Mouse (Mus musculus) Patski (cell line): ENCODE data around the gene Cabp1. TPM values are rescaled to one million over a fixed set of nuclear protein-coding genes. Genes with fewer than 3 reads are reported as not detected.

Source experiments
- ATAC-seq: fragments of 100-300 bp; one replicate; pipeline ENCODE4 v1.8.0; 2021
- CTCF ChIA-PET: fragments of 350-600 bp; sonication (Branson Sonifier 250); formaldehyde crosslinking; loops from one replicate; lab custom pipeline; 2022; ENCODE audit warnings: inconsistent platforms; lab: Charles Lee
- POLR2A ChIA-PET: fragments of 350-600 bp; sonication (Branson Sonifier 250); formaldehyde crosslinking; loops from one replicate; lab custom pipeline; 2022; ENCODE audit warnings: antibody characterized with exemption, inconsistent platforms; lab: Charles Lee
- DNase-seq: peaks from one replicate; pipeline ENCODE4 v3.0.0-alpha.2; 2011; ENCODE audit warnings: low read depth, low spot score
- H3K27me3 ChIP-seq: fragments of 371-371 bp; one replicate; pipeline ENCODE4 v1.5.1; 2021
- CTCF ChIP-seq: fragments of 100-300 bp; IDR thresholded peaks from one replicate; pipeline ENCODE4 v1.5.1; 2021
- in situ Hi-C: fragments of 300-500 bp; cut with MboI; formaldehyde crosslinking; loops from 3 replicates; pipeline ENCODE4 v1.11.1; 2018; ENCODE audit warnings: low pct_unique_long_range_greater_than_20kb, mixed read lengths
- polyA plus RNA-seq: library from polyadenylated mRNA; unstranded; gene quantifications from one replicate; pipeline ENCODE4 v1.2.3, GENCODE M21; 2021

Cabp1 gene
- polyA plus RNA-seq, 1 experiment from 2014 or later, result 0.05 TPM

DNA sequence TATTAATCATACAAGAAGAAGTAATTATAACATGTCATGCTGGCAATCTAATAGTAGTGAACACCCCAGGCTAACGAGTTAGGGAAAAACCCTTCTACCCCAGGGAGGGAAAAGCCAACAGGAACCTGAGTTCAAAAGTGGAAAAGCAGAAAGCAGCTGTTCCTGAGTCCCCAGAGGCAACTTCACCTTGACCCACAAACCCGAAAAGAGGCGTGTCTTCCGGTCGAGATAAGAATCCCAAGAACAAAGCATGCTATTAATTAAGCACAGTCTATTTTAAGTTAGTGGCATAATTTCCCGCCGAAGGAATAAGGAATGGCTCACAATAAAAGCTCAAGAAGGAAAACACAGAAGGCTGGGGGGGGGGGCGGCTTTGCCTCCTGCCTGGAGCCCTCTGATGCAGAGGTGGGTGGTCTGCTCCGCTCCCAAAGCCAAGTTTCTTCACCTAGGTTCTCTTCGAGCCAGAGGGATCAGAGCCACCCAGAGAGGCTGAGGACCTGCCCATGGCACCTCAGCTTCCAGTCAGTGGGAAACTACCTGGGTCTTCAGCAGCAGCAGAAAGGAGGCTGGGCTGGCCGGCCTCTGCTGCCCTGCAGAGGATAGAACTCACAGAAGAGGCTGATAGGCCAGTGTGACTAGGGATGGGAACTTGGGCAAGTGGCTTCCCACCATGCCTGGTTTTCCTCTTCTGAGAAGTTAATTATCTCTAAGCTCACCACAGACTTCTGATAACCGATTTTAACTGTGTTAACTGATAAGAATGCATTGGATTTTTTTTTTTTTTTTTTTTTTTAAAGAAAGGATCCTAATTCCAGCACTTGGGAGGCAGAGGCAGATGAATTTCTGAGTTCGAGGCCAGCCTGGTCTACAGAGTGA, 32.9 kb downstream of the Cabp1 start:
- H3K27me3 ChIP-seq, result no peaks in the 10 kb centered on the region
- TF ChIP-seq CTCF, result no peak
- DNase-seq (no peak), ATAC-seq (no peak)
- CTCF ChIA-PET, result interaction anchor here (1.2 to 1.9 kb wide), 3 partner anchors 10 to 182 kb away, joined by 3 to 7 read pairs (median 3); no protein-coding TSS in a partner anchor
- POLR2A ChIA-PET, result interaction anchor here (0.6 to 1.5 kb wide), 4 partner anchors 34 to 139 kb away, joined by 3 to 5 read pairs (median 3); partner anchors contain the start of gene Dynll1
- in situ Hi-C loops, result no loop called here

DNA sequence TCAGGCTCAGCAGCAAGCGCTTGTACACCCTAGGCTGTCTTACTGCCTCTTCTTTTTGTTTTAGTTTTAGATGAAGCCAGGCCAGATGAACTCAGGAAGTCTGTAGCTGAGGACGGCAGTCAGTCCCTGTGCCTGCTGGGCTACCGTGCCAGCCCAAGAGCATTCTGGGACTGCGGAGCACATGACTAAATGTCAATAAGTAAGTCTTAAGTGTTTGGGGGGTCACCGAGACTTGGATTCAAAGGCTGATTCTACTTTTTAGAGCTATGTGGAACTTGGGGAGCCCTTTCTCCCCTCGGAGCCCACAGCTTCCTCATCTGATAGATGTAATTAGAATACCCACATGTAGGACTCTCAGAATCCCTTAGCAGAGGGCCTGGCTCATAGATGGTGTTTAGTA, 33.5 kb downstream of the Cabp1 start:
- ChIA-PET POLR2A (interaction anchor here (0.6 to 1.5 kb wide), 3 partner anchors 10 to 140 kb away, joined by 3 read pairs; partner anchors contain the start of gene Dynll1), CTCF (interaction anchor here (1.2 to 1.9 kb wide), 4 partner anchors 9 to 182 kb away, joined by 3 to 7 read pairs (median 3); no protein-coding TSS in a partner anchor)
- no peaks in the 10 kb centered on the region for H3K27me3 ChIP-seq
- in situ Hi-C loops, result no loop called here
- no peak for DNase-seq
- no peak for ATAC-seq
- no peak for TF ChIP-seq CTCF

DNA sequence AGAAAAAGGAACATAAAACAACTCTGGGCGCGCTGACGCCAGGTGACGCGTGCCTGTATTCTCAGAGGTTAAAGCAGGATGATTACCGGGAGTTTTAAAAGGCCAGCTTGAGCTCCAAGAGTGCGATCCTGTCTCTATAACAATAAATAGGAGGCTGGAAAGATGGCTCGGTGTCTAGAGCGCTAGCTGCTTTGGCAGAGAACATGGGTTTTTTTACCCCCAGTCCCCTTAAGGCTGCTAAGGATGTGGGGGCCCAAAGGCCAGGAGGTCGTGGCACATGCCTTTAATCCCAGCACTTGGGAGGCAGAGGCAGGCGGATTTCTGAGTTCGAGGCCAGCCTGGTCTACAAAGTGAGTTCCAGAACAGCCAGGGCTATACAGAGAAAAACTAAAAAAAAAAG, 35.0 kb downstream of the Cabp1 start:
- H3K27me3 ChIP-seq, result no peaks in the 10 kb centered on the region
- CTCF ChIA-PET, result interaction anchor here (0.9 to 1.9 kb wide), 4 partner anchors 16 to 189 kb away, joined by 3 to 7 read pairs (median 3); no protein-coding TSS in a partner anchor
- POLR2A ChIA-PET, result no interaction called here
- no peak for ATAC-seq
- no peak for DNase-seq
- TF ChIP-seq CTCF, result no peak
- in situ Hi-C loops, result no loop called here

DNA sequence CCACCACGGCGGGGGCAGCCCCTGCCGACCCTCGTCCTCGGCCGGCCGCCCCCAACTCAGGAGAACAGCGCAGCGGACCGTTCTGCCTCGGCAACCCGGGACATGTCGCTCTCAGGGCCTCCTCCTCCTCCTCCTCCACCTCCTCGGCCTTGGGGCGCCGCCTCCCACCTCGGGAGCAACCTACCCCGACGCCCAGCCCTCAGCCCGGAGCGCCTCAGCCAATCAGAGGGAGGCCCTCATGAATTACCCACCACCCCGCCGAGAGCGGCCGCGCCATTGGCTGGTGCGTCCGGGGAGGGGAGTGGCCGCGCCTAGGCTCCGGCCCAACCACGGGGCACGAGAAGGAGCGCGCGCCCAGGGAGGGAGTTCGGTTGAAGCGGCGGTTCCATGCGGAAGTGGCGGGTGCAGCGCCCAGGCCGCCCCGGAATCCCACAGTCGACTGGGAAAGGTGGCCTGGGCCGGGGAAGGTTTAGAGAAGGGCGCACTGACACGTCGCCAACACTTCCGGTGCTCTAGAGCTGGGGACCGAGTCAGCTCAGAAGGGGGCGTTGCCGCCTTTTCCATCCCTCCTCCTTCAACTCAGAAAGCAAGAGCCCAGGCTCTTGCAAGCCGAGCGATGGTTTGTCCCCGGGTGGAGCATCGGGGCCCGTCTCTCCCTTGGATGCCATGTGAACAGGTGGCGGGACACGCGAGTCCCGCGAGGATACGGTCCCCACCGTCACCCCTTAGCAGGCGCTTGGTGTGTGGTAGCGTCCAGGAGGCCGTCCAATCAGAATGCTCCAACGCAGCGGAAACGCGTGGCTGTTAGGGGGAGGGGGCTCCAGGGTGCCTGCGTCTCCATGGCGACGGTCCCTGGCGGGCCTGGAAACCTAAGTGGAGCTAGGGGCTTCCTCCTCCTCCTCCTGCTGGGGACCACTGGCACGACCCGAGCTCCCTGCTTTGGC, 35.9 kb downstream of the Cabp1 start, which contains the start of gene Mlec:
Gene Mlec, minus strand, starts transcription at position 140 of the 944 bp plus-strand sequence.
- ATAC-seq (peak; percentile 94), DNase-seq (peak; percentile 93)
- TF ChIP-seq CTCF, result no peak
- ChIA-PET POLR2A (interaction anchor here (0.6 to 1.1 kb wide), 5 partner anchors 36 to 402 kb away, joined by 3 to 4 read pairs (median 3); no protein-coding TSS in a partner anchor), CTCF (interaction anchor here (1.6 to 1.9 kb wide), 2 partner anchors 33 kb away, joined by 4 to 7 read pairs; no protein-coding TSS in a partner anchor)
- H3K27me3 ChIP-seq, result no peaks in the 10 kb centered on the region
- in situ Hi-C loops, result no loop called here

DNA sequence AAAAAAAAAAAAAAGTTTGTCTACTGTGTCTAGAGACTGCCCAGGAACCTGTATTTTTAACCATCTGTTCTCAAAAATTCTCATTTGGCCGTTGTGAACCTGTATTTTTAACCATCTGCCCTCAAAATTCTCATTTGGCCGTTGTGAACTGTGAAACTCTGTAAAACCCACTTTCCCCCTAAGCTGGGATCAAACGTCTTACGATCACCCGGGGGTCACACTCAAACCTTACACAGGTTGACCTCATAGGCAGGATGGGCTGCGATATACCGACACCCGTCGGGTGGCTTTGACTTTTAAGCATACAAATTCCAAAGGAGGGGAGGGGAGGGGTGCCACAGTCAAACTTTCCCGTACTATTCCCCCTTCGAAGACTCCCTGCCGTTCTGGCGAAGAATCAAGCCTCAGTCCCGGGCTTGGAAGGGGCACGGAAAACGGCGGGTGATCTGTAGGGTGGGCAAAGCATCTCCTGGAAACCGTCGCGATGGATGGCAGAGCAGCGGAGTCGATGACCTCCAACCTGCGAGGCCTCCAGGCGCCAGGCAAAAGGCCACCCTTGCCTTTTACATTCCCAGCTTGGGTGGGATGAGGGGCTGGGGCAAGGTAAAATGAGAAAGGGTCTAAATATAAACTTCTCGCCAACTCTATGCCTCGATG, 37.1 kb downstream of the Cabp1 start:
- in situ Hi-C loops, result no loop called here
- CTCF ChIA-PET, result interaction anchor here (1.6 kb wide), 1 partner anchor 32 kb away, joined by 4 read pairs; no protein-coding TSS in a partner anchor
- DNase-seq (no peak), ATAC-seq (no peak)
- POLR2A ChIA-PET, result interaction anchor here (0.6 to 1.1 kb wide), 7 partner anchors 9 to 483 kb away, joined by 3 to 6 read pairs (median 4); partner anchors contain the start of gene Rnf10
- no peaks in the 10 kb centered on the region for H3K27me3 ChIP-seq
- no peak for TF ChIP-seq CTCF

DNA sequence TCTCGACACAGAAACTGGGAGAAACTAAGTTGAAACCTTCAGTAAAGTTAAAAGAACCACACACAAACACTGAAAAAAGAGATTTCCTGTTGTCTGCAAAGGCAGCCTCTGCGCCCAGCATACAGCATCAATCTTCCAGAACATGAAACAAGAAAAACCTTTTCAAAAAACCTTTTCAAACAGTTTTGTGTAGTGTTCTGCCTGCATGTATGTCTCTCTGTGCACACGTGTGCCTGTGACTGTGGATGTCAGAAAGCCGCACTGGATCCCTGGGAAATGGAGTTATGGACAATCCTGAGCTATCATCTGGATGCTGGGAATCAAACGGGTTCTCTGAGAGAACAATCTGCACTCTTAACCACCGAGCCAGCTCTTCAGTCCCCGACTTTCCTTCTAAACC, 37.8 kb downstream of the Cabp1 start:
- no peak for ATAC-seq
- ChIA-PET POLR2A (interaction anchor here (0.6 to 1.6 kb wide), 3 partner anchors 10 to 116 kb away, joined by 5 to 6 read pairs (median 6); partner anchors contain the start of genes Acads and Rnf10), CTCF (interaction anchor here (1.1 to 2.8 kb wide), 4 partner anchors 10 to 178 kb away, joined by 3 to 11 read pairs (median 4); no protein-coding TSS in a partner anchor)
- DNase-seq, result no peak
- in situ Hi-C loops, result no loop called here
- no peak for TF ChIP-seq CTCF
- no peaks in the 10 kb centered on the region for H3K27me3 ChIP-seq

DNA sequence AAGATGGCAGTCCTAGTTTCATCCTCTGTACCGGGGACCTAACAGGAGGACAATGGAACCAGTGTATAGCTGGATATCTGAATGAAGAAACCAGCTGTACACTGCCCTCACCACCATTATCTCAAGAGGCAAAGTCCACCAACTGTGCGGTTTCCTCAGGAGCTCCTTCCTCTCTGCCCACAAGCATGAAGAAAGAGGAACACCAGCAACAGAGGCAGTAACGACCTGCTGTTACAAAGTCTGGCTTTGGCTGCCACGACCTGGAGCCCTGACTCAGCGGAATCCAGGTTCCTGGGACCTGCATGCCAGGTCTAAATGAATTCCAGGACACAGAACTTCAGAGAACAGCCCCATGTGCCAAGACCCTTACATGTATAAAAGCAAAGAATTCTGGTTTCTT, 38.4 kb downstream of the Cabp1 start:
- no peak for TF ChIP-seq CTCF
- in situ Hi-C loops, result no loop called here
- CTCF ChIA-PET, result interaction anchor here (1.0 to 2.8 kb wide), 5 partner anchors 10 to 177 kb away, joined by 3 to 11 read pairs (median 4); no protein-coding TSS in a partner anchor
- DNase-seq, result no peak
- POLR2A ChIA-PET, result interaction anchor here (0.9 to 1.6 kb wide), 3 partner anchors 11 to 37 kb away, joined by 4 to 6 read pairs (median 6); partner anchors contain the start of gene Acads
- no peak for ATAC-seq
- H3K27me3 ChIP-seq, result no peaks in the 10 kb centered on the region

DNA sequence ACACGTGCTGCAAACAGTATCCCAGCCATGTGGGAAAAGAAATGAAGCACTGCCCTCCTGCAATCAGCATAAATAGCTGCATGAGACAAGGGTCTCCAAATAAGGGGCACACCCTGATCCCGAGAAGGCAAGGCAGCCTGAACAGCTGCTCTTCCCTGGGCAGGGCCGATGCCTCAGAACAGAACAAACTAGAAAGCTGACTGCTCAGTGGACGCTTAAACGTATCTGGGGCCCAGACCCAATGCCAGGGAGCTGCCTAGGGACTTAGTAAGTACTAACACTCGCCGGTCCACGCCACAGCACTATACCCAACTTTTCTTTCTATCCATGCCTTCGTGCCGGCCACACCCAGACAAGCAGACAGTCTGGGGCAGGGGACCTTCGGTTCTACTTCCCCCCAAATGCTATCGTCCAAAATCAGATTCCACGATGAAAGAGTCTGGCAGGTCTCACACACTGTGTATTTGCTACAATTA, 39.0 kb downstream of the Cabp1 start:
- CTCF ChIA-PET, result interaction anchor here (1.0 to 2.8 kb wide), 5 partner anchors 10 to 177 kb away, joined by 3 to 11 read pairs (median 4); no protein-coding TSS in a partner anchor
- ATAC-seq (no peak), DNase-seq (no peak)
- POLR2A ChIA-PET, result interaction anchor here (0.9 to 1.6 kb wide), 2 partner anchors 34 to 37 kb away, joined by 4 to 6 read pairs; partner anchors contain the start of gene Acads
- in situ Hi-C loops, result no loop called here
- TF ChIP-seq CTCF, result no peak
- no peaks in the 10 kb centered on the region for H3K27me3 ChIP-seq
